Mouse (Mus musculus) C2C12 (cell line): ENCODE data around the gene Chn2. TPM values are rescaled to one million over a fixed set of nuclear protein-coding genes. Genes with fewer than 3 reads are reported as not detected.

Experiments used
- H3K27me3 ChIP-seq: one replicate; pipeline ENCODE4 v1.6.1; 2011; ENCODE audit not compliant: control insufficient read depth, insufficient read depth, insufficient read length
- H3K36me3 ChIP-seq: one replicate; pipeline ENCODE4 v1.6.1; 2011; ENCODE audit not compliant: control insufficient read depth, insufficient read depth
- H3K4me3 ChIP-seq: one replicate; pipeline ENCODE4 v1.5.1; 2011; ENCODE audit warnings: mild to moderate bottlenecking, control low read depth; ENCODE audit not compliant: poor library complexity, insufficient read depth, severe bottlenecking
- H3K79me2 ChIP-seq: one replicate; pipeline ENCODE4 v1.6.1; 2011; ENCODE audit not compliant: control insufficient read depth, insufficient read depth
- H3K79me3 ChIP-seq: one replicate; pipeline ENCODE4 v1.6.1; 2011; ENCODE audit warnings: low read depth, control low read depth
- H3ac ChIP-seq: one replicate; pipeline ENCODE3; 2011; ENCODE audit warnings: low read depth; ENCODE audit not compliant: control insufficient read depth, insufficient read length
- CEBPB ChIP-seq: IDR thresholded peaks from one replicate; pipeline ENCODE4 v1.6.1; 2011; ENCODE audit warnings: low read depth, mild to moderate bottlenecking, control low read depth, moderate library complexity
- CTCF ChIP-seq: IDR thresholded peaks from one replicate; pipeline ENCODE4 v1.5.1; 2011; ENCODE audit not compliant: control insufficient read depth, insufficient read depth, insufficient read length
- FOSL1 ChIP-seq: IDR thresholded peaks from one replicate; pipeline ENCODE4 v1.8.0; 2011; ENCODE audit warnings: mild to moderate bottlenecking, low read length; ENCODE audit not compliant: poor library complexity, insufficient read depth, severe bottlenecking
- MAX ChIP-seq: IDR thresholded peaks from one replicate; pipeline ENCODE4 v1.6.1; 2011; ENCODE audit warnings: mild to moderate bottlenecking, control low read depth
- MYOD1 ChIP-seq: IDR thresholded peaks from one replicate; pipeline ENCODE4 v1.6.1; 2011; ENCODE audit warnings: low read depth; ENCODE audit not compliant: control insufficient read depth, insufficient read length
- MYOG ChIP-seq: IDR thresholded peaks from one replicate; pipeline ENCODE4 v1.6.1; 2011; ENCODE audit not compliant: control insufficient read depth, insufficient read length; ENCODE audit errors: extremely low read depth
- USF1 ChIP-seq: IDR thresholded peaks from one replicate; pipeline ENCODE4 v1.6.1; 2011; ENCODE audit warnings: low read depth, mild to moderate bottlenecking, control low read depth, moderate library complexity
- polyA plus RNA-seq: library from polyadenylated mRNA; unstranded; fragments of >200 nt; fragmentation: generic; extraction: Trizol; gene quantifications from one replicate; pipeline ENCODE4 v1.2.1, GENCODE M21; 2012; ENCODE audit warnings: missing spikeins

Chn2 gene
- polyA plus RNA-seq, 1 experiment: 6.4 TPM

DNA sequence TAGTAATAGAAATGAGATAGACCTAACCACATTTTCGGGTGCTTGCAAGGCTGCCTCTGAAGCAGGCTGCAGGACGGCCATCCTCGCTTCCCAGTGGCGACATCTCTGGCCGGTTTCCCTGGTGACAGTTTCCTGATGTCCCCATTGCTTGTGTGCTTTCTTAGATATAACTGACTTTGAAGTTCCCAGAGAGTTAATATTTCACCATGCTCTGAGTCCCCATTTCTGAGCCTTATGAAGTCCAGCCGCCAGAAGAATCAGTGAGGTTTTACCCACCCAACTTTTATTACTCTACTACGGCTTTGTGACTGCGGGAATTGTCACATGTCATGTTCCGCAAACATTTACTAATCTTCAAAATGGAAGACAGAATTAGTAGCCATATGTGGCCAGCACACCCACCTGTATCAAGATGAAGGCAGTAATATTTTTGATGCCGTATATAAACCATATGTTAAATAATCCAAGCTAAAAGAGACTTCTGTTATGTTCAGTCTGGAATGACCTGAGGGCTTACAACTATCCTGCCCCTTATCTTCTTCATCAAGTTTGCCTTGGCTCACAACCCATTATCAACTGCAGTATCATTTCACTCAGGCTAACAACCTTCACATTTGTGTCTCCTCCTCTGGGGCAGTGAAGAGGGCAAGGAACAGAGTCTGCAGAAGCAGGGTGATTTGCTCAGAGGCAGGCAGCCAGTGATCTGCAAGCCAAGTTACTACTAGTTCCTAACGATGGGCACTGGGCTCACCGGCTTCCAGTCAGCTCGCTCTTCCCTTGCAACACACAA lies 192.6 kb downstream of the Chn2 start:
- Histone ChIP-seq H3K36me3 (no peaks in the 10 kb centered on the region), H3ac (no peak overlapping the region), H3K79me2 (no peaks in the 10 kb centered on the region), H3K27me3 (no peaks in the 10 kb centered on the region), H3K79me3 (no peaks in the 10 kb centered on the region), H3K4me3 (no peak overlapping the region)
- TF ChIP-seq CEBPB (no peak), MYOD1 (no peak), USF1 (no peak), CTCF (no peak), MYOG (no peak), MAX (no peak), FOSL1 (no peak)

DNA sequence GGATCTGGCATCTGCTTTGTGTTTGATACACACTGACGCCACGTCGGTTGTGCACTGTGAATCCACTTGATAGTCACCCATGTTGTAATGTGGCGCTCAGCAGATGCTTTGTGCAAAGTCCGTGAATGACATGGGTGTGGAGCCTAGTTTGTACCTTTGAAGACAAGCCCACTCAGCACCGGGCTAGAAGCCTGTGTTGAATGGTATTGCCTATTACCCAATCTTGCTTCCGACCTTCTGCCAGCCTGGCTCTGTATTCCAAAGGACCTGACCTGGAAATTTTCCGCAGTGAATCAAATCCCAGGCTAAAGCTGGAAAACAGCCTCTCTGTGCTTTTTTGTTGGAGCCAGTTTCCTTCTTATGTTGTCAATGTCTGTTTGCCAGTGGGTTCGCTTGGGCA lies 197.1 kb downstream of the Chn2 start:
- no peaks in the 10 kb centered on the region for H3K79me2 ChIP-seq
- no peaks in the 10 kb centered on the region for H3K27me3 ChIP-seq
- no peaks in the 10 kb centered on the region for H3K36me3 ChIP-seq
- no peaks in the 10 kb centered on the region for H3K79me3 ChIP-seq
- TF ChIP-seq FOSL1: no peak
- TF ChIP-seq CEBPB: no peak
- no peak for TF ChIP-seq USF1
- no peak for TF ChIP-seq MYOD1
- TF ChIP-seq MAX: no peak
- TF ChIP-seq CTCF: no peak
- no peak for TF ChIP-seq MYOG
- no peak overlapping the region for H3K4me3 ChIP-seq
- no peak overlapping the region for H3ac ChIP-seq

DNA sequence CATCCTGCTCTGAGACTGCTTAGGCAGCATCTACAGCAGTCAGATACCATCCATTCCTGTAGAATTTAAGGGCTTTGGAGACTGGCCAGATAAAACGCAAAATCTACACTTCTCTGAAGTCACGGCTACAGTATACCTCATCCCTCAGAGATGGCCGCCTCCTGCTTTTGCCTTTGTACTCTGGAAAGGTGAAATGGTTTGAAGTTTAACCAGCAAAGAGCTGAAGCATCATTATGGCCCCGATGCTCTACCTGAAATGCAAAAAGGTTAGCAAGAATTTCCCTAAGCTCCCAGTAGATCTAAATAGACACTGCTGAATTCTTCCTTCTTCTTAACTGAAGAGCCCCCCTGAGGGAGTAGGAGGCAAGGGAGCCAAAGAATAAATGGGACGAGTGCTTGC lies 202.4 kb downstream of the Chn2 start:
- TF ChIP-seq FOSL1 (no peak), CTCF (no peak), MYOG (no peak), USF1 (no peak), CEBPB (no peak), MAX (no peak), MYOD1 (no peak)
- no peak overlapping the region for H3K4me3 ChIP-seq
- H3K79me3 ChIP-seq: no peaks in the 10 kb centered on the region
- H3K79me2 ChIP-seq: no peaks in the 10 kb centered on the region
- H3ac ChIP-seq: no peak overlapping the region
- no peaks in the 10 kb centered on the region for H3K27me3 ChIP-seq
- H3K36me3 ChIP-seq: no peaks in the 10 kb centered on the region

DNA sequence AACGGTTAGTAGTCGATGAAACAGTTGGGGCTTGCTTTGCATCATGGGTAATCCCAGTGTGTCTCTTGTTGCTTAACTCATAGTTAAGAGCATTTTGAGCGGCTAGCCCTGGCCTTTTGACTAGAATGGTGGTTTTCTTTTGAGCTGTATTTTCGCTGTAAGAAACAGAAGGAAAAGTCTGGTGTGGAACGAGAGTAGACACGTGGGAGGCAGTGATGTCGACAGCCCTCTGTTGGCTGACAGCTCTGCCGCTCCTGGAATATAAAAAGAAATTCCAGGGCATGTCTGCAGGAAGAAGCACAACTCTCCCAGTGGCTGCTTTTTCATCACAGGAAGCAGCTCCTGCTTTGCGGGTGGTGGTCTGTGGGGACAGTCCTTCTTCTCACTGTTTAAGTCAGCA lies 202.9 kb downstream of the Chn2 start:
- Histone ChIP-seq H3K36me3 (no peaks in the 10 kb centered on the region), H3K79me3 (no peaks in the 10 kb centered on the region), H3K27me3 (no peaks in the 10 kb centered on the region), H3K4me3 (no peak overlapping the region), H3K79me2 (no peaks in the 10 kb centered on the region), H3ac (no peak overlapping the region)
- TF ChIP-seq MAX (no peak), MYOD1 (no peak), USF1 (no peak), CEBPB (no peak), CTCF (no peak), FOSL1 (no peak), MYOG (no peak)

DNA sequence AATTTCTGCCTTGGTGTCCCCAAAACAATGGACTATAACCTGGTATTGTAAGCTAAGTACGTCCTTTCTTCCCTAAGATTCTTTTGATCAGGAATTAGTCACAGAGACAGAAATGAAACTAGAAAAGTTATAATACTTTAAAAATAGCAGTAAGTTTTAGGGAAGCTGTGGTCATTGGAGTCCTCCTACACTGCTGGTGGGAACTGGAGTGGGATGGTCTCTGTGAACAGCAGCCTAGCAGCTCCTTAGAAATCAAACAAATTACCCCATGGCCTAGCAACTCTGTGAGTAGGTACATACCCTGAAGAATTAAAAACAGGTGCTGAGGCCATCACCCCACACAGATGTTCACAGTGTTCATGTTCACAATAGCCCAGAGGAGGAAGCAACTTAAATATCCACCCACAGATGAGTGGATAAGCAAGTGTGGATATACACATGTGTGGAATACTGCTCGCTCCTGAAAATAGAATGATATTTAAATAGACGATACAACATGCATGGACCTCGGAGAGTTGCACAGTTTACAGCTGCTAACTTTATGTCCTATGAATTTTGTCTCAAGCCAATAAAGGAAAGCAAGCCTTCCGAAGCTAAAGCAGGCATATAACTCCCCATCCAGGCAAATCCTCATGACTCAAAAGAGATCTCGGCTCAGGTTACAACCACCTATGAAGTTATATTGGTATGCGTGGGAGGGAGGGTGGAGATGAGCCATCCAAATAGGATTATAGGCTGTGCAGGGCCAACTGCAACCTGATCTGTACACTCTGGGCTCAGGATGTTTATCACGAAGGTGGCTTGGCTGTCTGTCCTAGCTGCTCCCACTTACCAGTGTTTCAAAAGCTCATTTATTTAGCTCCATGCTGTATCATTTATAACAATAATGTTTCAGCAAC lies 209.2 kb downstream of the Chn2 start:
- H3K79me3 ChIP-seq: no peaks in the 10 kb centered on the region
- TF ChIP-seq USF1: no peak
- TF ChIP-seq MAX: peak; percentile 11
- peak; percentile 48 for TF ChIP-seq MYOD1
- no peaks in the 10 kb centered on the region for H3K27me3 ChIP-seq
- no peak overlapping the region for H3ac ChIP-seq
- no peaks in the 10 kb centered on the region for H3K79me2 ChIP-seq
- no peak overlapping the region for H3K4me3 ChIP-seq
- H3K36me3 ChIP-seq: no peaks in the 10 kb centered on the region
